Mouse (Mus musculus): ENCODE measurements around the gene Peli1. TPM values are rescaled to one million over a fixed set of nuclear protein-coding genes. Genes with fewer than 3 reads are reported as not detected.

Gene Peli1
- polyA plus RNA-seq, 1 experiment, result 30.9 TPM

- no peak for DNase-seq (ENCODE audit: low spot score)
Observed at GRCm38 (mm10) chr11:21093081-21093815, 2.2 kb downstream of the Peli1 start.

GRCm38 (mm10) chr11:21096590-21096989, 5.5 kb downstream of the Peli1 start:
- DNase-seq (ENCODE audit: low spot score), result no peak

GRCm38 (mm10) chr11:21098457-21098856, 7.4 kb downstream of the Peli1 start:
- DNase-seq (ENCODE audit: low spot score), result no peak

GRCm38 (mm10) chr11:21100704-21101103, 9.6 kb downstream of the Peli1 start:
- no peak for DNase-seq (ENCODE audit: low spot score)

GRCm38 (mm10) chr11:21101286-21101685, 10.2 kb downstream of the Peli1 start:
- DNase-seq (ENCODE audit: low spot score), result no peak

- no peak for DNase-seq (ENCODE audit: low spot score)
Observed at GRCm38 (mm10) chr11:21102273-21103005, 11.3 kb downstream of the Peli1 start.

DNA sequence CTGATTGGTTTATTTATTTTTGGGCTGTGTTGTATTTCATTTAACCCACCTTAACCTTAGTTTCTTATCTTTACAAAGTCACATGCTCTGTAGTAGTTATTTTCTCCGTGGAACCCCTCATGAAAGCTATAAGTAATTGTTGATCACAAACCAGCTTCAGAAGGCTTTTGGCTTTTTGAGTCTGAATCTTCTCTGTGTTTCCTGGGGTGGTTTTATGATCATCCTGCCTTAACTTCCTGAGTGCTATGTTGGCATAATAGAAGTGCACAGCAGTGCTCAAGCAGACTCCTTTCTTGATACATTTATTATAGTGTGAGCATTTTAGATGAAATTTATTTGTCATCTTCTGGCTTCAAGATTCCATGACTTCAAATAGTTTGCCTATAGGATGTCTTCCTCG, 12.1 kb downstream of the Peli1 start:
- no peak for DNase-seq (ENCODE audit: low spot score)

DNA sequence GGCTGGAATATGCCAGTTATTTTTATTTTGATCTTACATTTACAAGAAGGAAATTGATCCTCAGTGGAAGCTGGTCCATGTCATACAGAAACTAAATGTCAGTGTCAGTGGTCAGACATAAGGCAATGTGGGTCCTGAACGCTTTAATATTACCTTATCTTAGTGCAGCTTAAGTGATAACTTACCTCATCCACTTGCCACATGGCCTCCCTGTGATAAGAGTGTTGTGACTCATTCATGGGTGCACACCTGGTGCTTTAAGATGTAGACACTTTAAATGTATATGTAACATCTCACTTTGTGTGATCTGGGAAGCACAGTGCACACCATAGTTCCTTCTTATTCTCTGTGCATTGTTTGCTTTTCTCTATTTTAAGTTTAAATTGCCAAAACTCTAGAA, 14.3 kb downstream of the Peli1 start:
- DNase-seq (ENCODE audit: low spot score), result no peak

GRCm38 (mm10) chr11:21107120-21107519, 16.0 kb downstream of the Peli1 start:
- DNase-seq (ENCODE audit: low spot score), result no peak

DNA sequence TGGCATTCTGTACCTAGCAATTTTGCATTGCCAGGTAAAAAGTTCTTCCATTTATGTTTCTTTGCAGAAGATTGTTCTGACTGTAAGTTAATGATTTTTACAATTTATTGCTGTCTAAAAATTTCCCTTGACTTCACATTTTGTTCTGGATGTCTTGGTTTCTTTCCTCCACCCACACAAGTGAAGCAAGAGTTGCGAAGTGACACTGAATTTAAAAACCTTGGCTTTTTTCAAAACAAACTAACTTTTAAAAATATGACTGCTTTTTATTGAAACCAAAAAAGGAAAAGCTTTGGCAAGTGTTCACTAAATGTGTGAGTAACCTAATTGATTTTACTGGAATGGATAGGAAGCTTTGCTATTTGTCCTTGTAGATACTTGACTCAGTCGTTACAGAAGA, 18.2 kb downstream of the Peli1 start:
- DNase-seq (ENCODE audit: low spot score), result no peak

DNA sequence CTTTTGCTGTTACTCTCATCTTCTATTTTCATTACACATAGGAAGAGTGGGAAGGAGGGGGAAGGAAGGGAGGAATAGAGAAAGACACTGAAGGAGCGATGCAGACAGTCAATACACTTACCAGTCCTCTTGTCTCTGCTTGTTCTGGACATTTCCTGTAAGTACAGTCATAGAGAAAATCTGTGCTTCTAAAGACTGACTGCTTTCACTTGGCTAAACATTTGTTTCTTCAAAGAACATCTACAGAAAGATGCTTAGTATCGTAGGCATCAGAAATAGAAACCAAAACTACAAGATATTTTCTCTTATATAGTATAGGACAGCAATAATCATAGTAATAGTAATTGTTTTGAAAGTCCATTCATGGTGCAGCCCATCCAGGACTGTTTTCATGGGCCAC, 23.4 kb downstream of the Peli1 start:
- no peak for DNase-seq (ENCODE audit: low spot score)

- DNase-seq (ENCODE audit: low spot score), result no peak
Observed at GRCm38 (mm10) chr11:21115804-21116203, 24.7 kb downstream of the Peli1 start.

DNA sequence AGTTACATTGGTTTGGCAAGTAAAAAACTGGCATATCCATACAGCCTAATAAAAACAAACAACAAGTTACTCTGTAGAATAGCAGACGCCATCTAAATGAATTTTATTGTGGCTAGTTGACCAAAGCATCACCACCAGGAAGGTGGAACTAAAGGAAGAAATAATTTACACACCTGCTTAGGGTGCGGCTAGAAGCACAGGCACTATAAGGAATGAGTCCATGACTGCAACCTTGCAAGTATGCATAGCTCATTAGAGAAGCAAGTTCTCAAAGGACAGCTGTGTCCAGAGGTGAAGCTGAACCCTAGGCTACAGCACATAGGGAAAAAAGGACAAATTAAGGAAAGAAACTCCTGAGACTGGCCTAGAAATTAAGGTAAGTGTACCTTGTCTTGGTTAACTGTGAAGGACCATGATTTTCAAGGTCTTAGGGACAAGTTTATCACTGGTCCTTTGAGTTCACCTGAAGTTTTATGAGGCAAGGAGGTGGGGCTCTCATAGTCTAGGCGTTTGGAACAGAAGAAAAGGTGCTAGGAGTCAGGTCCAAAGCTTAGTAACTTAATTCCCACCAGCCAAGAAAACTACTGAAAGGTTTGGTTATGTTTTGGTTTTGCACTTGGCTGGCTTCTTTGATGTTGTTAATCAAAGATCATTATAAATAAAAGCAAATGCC, 25.7 kb downstream of the Peli1 start:
- DNase-seq (ENCODE audit: low spot score), result no peak

- no peak for DNase-seq (ENCODE audit: low spot score)
Observed at GRCm38 (mm10) chr11:21121737-21122136, 30.6 kb downstream of the Peli1 start.

- no peak for DNase-seq (ENCODE audit: low spot score)
Observed at GRCm38 (mm10) chr11:21122399-21122798, 31.3 kb downstream of the Peli1 start.

DNA sequence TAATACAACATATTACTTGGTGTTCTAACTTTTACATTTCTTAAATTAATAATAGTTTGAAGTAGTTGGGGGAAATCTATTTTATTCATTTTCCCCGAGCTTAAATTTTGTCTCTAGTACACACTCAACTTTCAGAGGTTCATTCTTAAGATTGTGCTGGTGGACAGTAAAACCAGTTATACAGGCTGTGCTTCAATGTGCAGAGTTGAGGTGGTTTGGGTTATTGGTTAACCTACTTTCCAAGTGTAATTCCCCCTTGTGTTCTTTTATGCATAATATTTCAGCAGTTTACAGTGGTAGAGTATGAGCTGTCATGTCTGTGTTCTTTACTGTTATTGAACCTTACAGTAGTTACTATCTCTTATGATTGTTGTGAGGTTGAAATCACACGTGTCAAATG, 40.6 kb downstream of the Peli1 start:
- no peak for DNase-seq (ENCODE audit: low spot score)

DNA sequence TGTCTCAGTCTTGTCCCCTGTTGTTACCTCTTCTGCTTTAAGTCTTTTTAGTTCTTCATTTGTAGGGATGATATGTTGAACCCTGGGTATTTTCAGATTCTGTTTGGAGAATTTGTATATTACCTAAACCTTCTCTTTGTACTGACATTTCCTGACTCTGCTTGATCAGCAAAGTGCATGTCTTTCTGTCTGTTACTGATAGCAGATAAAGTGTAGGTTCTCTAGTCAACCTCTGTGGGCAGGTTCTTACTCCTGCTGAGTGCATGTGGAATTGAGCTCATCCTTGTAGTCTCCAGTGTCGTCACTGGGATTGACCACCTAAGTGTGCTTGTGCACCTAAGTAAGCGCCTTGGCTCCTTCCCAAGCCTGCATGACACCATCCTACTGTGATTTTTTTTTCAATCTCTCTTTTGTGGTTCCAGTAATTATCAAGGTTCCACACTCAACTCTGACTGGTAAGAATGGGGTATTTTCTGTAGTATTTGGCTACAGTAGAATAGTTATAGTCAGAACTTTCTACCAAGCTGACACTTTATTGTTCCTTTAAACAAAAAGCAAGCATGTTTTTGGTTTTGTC, 43.9 kb downstream of the Peli1 start:
- no peak for DNase-seq (ENCODE audit: low spot score)

- no peak for DNase-seq (ENCODE audit: low spot score)
Observed at GRCm38 (mm10) chr11:21139453-21139852, 48.4 kb downstream of the Peli1 start.

GRCm38 (mm10) chr11:21141242-21141641, 50.2 kb downstream of the Peli1 start:
- no peak for DNase-seq (ENCODE audit: low spot score)

DNA sequence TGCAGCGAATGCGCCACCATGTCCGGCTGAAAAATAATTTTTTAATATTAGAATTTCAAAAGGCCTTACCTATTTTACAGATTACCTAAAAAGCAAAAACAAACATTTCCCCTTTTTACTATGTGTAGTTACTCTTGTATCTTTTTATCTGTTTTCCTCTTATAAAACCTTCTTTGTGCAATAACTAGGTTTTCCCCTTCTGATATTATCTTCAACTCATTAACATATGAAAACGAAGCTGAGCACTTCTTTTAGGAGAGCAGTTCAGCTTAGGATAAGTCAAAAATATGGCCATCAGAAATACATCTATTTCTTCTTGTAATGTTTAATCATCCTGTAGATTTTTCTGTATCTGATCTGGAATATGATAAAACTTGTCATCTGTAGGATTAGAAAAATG, 50.7 kb downstream of the Peli1 start:
- no peak for DNase-seq (ENCODE audit: low spot score)

DNA sequence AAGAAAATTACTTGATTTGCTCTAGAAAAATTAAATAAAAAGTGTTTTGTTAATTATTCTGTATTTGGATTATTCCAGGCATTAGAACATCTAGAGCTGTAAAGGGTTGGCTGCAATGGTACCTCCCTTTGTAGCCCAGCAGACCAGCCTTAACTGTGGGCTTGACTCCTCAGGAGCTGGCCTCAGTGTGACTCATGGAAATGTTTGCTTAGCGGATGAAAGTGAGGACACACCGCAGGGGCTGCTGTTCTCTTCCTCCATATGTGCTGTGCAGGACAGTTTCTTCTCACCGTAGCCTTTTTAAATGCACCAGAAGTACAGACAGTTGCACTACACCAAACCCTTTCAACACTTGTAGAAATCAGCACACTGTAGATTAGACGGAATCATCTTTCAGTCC, 58.4 kb downstream of the Peli1 start:
- no peak for DNase-seq (ENCODE audit: low spot score)

DNA sequence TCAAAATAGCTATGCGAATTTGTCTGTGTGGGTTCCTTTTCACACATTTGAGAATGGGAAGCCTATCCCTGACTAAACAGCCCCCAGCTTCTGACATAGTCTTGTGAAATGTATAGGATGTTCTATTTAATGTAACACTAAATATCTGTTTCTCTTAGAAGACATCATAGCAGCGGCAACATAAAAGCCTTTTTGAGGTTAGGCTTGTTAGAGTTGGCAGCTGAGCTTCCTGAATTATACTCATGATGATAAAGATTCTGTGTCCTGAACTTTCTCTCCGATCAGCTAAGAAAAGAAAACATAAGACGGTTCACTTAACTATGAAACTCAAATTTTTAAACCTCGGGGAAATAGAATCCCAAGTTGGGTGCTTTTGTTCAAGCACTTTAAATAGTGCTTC, 59.2 kb downstream of the Peli1 start:
- no peak for DNase-seq (ENCODE audit: low spot score)

DNA sequence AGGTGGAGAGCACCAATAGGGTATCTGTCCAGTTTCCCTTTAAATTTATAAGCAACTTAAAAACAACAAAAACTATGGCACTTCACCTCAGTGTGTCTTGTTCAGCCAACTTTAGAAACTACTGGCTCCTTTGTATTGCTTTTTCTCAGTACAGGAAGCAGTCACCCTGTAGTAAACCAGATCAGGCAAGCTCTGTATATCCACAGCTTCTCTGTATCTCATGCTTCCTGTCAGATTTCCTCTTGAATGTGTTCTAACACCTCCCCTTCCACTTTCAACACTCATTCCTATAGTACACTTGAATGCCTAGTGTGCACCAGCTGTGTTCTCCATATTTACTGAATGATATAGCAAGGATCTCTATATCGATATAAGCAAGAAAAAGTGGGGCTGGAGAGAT, 60.6 kb downstream of the Peli1 start:
- DNase-seq (ENCODE audit: low spot score), result no peak

Data from urinary bladder, adult 2 months (tissue).